Mouse (Mus musculus): ENCODE data around the gene Cd320. TPM values are rescaled to one million over a fixed set of nuclear protein-coding genes. Genes with fewer than 3 reads are reported as not detected.

Gene Cd320
- polyA plus RNA-seq (2015; fragmentation: Illumina TruSeq; extraction: RNeasy Lipid Tissue Mini Kit (QIAGEN cat#74804); ENCODE audit: insufficient read depth, low replicate concordance) = 5.0 TPM

GRCm38 (mm10) chr17:33842966-33843795 lies at the start of gene Cd320:
Gene Cd320 (plus strand): TSS chr17:33843091.

GRCm38 (mm10) chr17:33810334-33811141 lies 32.4 kb upstream of the Cd320 start, which contains the start of gene Kank3:
Gene Kank3 (plus strand): TSS chr17:33810519.

GRCm38 (mm10) chr17:33824084-33824996 lies 18.6 kb upstream of the Cd320 start, which contains the start of the genes Rps28 and Ndufa7:
Gene Rps28 (minus strand): TSS chr17:33824562.
Gene Ndufa7 (plus strand): TSS chr17:33824572.

GRCm38 (mm10) chr17:33873537-33873936 lies 30.6 kb downstream of the Cd320 start, which contains the start of gene Gm7029:
Gene Gm7029 (plus strand): TSS chr17:33873837.

GRCm38 (mm10) chr17:33890533-33891059 lies 47.7 kb downstream of the Cd320 start, which contains the start of gene Kifc1:
Gene Kifc1 (minus strand): TSS chr17:33890661.

Other genes starting within 250 kb of the Cd320 start
- 21.6 TPM for gene Zfp414, start 214.0 kb upstream of the Cd320 start, polyA plus RNA-seq (2015; fragmentation: Illumina TruSeq; extraction: RNeasy Lipid Tissue Mini Kit (QIAGEN cat#74804); ENCODE audit: insufficient read depth, low replicate concordance)
- gene Pram1, start 205.0 kb upstream of the Cd320 start, polyA plus RNA-seq (2015; fragmentation: Illumina TruSeq; extraction: RNeasy Lipid Tissue Mini Kit (QIAGEN cat#74804); ENCODE audit: insufficient read depth, low replicate concordance) = 6.4 TPM
- 386 TPM for gene Hnrnpm, start 156.2 kb upstream of the Cd320 start, polyA plus RNA-seq (2015; fragmentation: Illumina TruSeq; extraction: RNeasy Lipid Tissue Mini Kit (QIAGEN cat#74804); ENCODE audit: insufficient read depth, low replicate concordance)
- gene March2, start 124.4 kb upstream of the Cd320 start, polyA plus RNA-seq (2015; fragmentation: Illumina TruSeq; extraction: RNeasy Lipid Tissue Mini Kit (QIAGEN cat#74804); ENCODE audit: insufficient read depth, low replicate concordance) = 102 TPM
- 65.7 TPM for gene Rab11b, start 82.6 kb upstream of the Cd320 start, polyA plus RNA-seq (2015; fragmentation: Illumina TruSeq; extraction: RNeasy Lipid Tissue Mini Kit (QIAGEN cat#74804); ENCODE audit: insufficient read depth, low replicate concordance)
- 11.1 TPM for gene Angptl4, start 61.3 kb upstream of the Cd320 start, polyA plus RNA-seq (2015; fragmentation: Illumina TruSeq; extraction: RNeasy Lipid Tissue Mini Kit (QIAGEN cat#74804); ENCODE audit: insufficient read depth, low replicate concordance)
- gene Kank3, start 32.6 kb upstream of the Cd320 start, polyA plus RNA-seq (2015; fragmentation: Illumina TruSeq; extraction: RNeasy Lipid Tissue Mini Kit (QIAGEN cat#74804); ENCODE audit: insufficient read depth, low replicate concordance) = 53.6 TPM
- 1,152 TPM for gene Rps28, start 18.5 kb upstream of the Cd320 start, polyA plus RNA-seq (2015; fragmentation: Illumina TruSeq; extraction: RNeasy Lipid Tissue Mini Kit (QIAGEN cat#74804); ENCODE audit: insufficient read depth, low replicate concordance)
- gene Ndufa7, start 18.5 kb upstream of the Cd320 start, polyA plus RNA-seq (2015; fragmentation: Illumina TruSeq; extraction: RNeasy Lipid Tissue Mini Kit (QIAGEN cat#74804); ENCODE audit: insufficient read depth, low replicate concordance) = 55.2 TPM
- not detected for gene Gm7029, start 30.7 kb downstream of the Cd320 start, polyA plus RNA-seq (2015; fragmentation: Illumina TruSeq; extraction: RNeasy Lipid Tissue Mini Kit (QIAGEN cat#74804); ENCODE audit: insufficient read depth, low replicate concordance)
- 5.8 TPM for gene Kifc1, start 47.6 kb downstream of the Cd320 start, polyA plus RNA-seq (2015; fragmentation: Illumina TruSeq; extraction: RNeasy Lipid Tissue Mini Kit (QIAGEN cat#74804); ENCODE audit: insufficient read depth, low replicate concordance)
- 1.5 TPM for gene Platr17, start 62.0 kb downstream of the Cd320 start, polyA plus RNA-seq (2015; fragmentation: Illumina TruSeq; extraction: RNeasy Lipid Tissue Mini Kit (QIAGEN cat#74804); ENCODE audit: insufficient read depth, low replicate concordance)
- 39.7 TPM for gene Daxx, start 66.3 kb downstream of the Cd320 start, polyA plus RNA-seq (2015; fragmentation: Illumina TruSeq; extraction: RNeasy Lipid Tissue Mini Kit (QIAGEN cat#74804); ENCODE audit: insufficient read depth, low replicate concordance)
- gene Tapbp, start 72.8 kb downstream of the Cd320 start, polyA plus RNA-seq (2015; fragmentation: Illumina TruSeq; extraction: RNeasy Lipid Tissue Mini Kit (QIAGEN cat#74804); ENCODE audit: insufficient read depth, low replicate concordance) = 143 TPM
- 10.6 TPM for gene Zbtb22, start 72.8 kb downstream of the Cd320 start, polyA plus RNA-seq (2015; fragmentation: Illumina TruSeq; extraction: RNeasy Lipid Tissue Mini Kit (QIAGEN cat#74804); ENCODE audit: insufficient read depth, low replicate concordance)
- gene Rgl2, start 86.5 kb downstream of the Cd320 start, polyA plus RNA-seq (2015; fragmentation: Illumina TruSeq; extraction: RNeasy Lipid Tissue Mini Kit (QIAGEN cat#74804); ENCODE audit: insufficient read depth, low replicate concordance) = 55.9 TPM
- gene Pfdn6, start 97.3 kb downstream of the Cd320 start, polyA plus RNA-seq (2015; fragmentation: Illumina TruSeq; extraction: RNeasy Lipid Tissue Mini Kit (QIAGEN cat#74804); ENCODE audit: insufficient read depth, low replicate concordance) = 50.2 TPM
- 6.0 TPM for gene Wdr46, start 97.6 kb downstream of the Cd320 start, polyA plus RNA-seq (2015; fragmentation: Illumina TruSeq; extraction: RNeasy Lipid Tissue Mini Kit (QIAGEN cat#74804); ENCODE audit: insufficient read depth, low replicate concordance)
- 4.4 TPM for gene B3galt4, start 108.4 kb downstream of the Cd320 start, polyA plus RNA-seq (2015; fragmentation: Illumina TruSeq; extraction: RNeasy Lipid Tissue Mini Kit (QIAGEN cat#74804); ENCODE audit: insufficient read depth, low replicate concordance)
- gene Vps52, start 112.7 kb downstream of the Cd320 start, polyA plus RNA-seq (2015; fragmentation: Illumina TruSeq; extraction: RNeasy Lipid Tissue Mini Kit (QIAGEN cat#74804); ENCODE audit: insufficient read depth, low replicate concordance) = 28.2 TPM
- gene Rps18, start 112.9 kb downstream of the Cd320 start, polyA plus RNA-seq (2015; fragmentation: Illumina TruSeq; extraction: RNeasy Lipid Tissue Mini Kit (QIAGEN cat#74804); ENCODE audit: insufficient read depth, low replicate concordance) = 1,734 TPM
- 3,352 TPM for gene H2-K1, start 157.3 kb downstream of the Cd320 start, polyA plus RNA-seq (2015; fragmentation: Illumina TruSeq; extraction: RNeasy Lipid Tissue Mini Kit (QIAGEN cat#74804); ENCODE audit: insufficient read depth, low replicate concordance)
- gene Ring1, start 181.6 kb downstream of the Cd320 start, polyA plus RNA-seq (2015; fragmentation: Illumina TruSeq; extraction: RNeasy Lipid Tissue Mini Kit (QIAGEN cat#74804); ENCODE audit: insufficient read depth, low replicate concordance) = 10.5 TPM
- 137 TPM for gene H2-Ke6, start 185.0 kb downstream of the Cd320 start, polyA plus RNA-seq (2015; fragmentation: Illumina TruSeq; extraction: RNeasy Lipid Tissue Mini Kit (QIAGEN cat#74804); ENCODE audit: insufficient read depth, low replicate concordance)
- gene Slc39a7, start 188.6 kb downstream of the Cd320 start, polyA plus RNA-seq (2015; fragmentation: Illumina TruSeq; extraction: RNeasy Lipid Tissue Mini Kit (QIAGEN cat#74804); ENCODE audit: insufficient read depth, low replicate concordance) = 38.7 TPM
- 24.2 TPM for gene Rxrb, start 188.7 kb downstream of the Cd320 start, polyA plus RNA-seq (2015; fragmentation: Illumina TruSeq; extraction: RNeasy Lipid Tissue Mini Kit (QIAGEN cat#74804); ENCODE audit: insufficient read depth, low replicate concordance)
- gene Col11a2, start 196.3 kb downstream of the Cd320 start, polyA plus RNA-seq (2015; fragmentation: Illumina TruSeq; extraction: RNeasy Lipid Tissue Mini Kit (QIAGEN cat#74804); ENCODE audit: insufficient read depth, low replicate concordance) = 0.94 TPM
- 69.0 TPM for gene H2-Oa, start 249.2 kb downstream of the Cd320 start, polyA plus RNA-seq (2015; fragmentation: Illumina TruSeq; extraction: RNeasy Lipid Tissue Mini Kit (QIAGEN cat#74804); ENCODE audit: insufficient read depth, low replicate concordance)